Mouse (Mus musculus): ENCODE measurements around the gene Cep72. TPM values are rescaled to one million over a fixed set of nuclear protein-coding genes. Genes with fewer than 3 reads are reported as not detected.
"Not testable (repeated sequence)": the region's sequence is repeated elsewhere in the genome, so short reads cannot be mapped to it uniquely, and the experiment has no call there.

Gene Cep72
- polyA plus RNA-seq, 1 experiment = 11.1 TPM

GRCm38 (mm10) chr13:74096715-74097363 is 34.7 kb upstream of the Cep72 start:
- Histone ChIP-seq H3K27me3 (ENCODE audit: control insufficient read depth, insufficient read depth, low read length) (no peaks in the 10 kb centered on the region), H3K27ac (ENCODE audit: control insufficient read depth, insufficient read depth, low read length) (no peak overlapping the region), H3K4me3 (ENCODE audit: control insufficient read depth, insufficient read depth, low read length) (no peak overlapping the region), H3K36me3 (ENCODE audit: control insufficient read depth, insufficient read depth, low read length) (no peaks in the 10 kb centered on the region), H3K4me1 (replicated peaks; ENCODE audit: control insufficient read depth, insufficient read depth, low read length) (no peaks in the 10 kb centered on the region)
- WGBS = 19% methylated on average over 2 of the region's 2 CpGs
- no peak for TF ChIP-seq POLR2A (IDR thresholded peaks at IDR 0.05; ENCODE audit: control insufficient read depth, extremely low read depth, insufficient read depth, low read length, poor library complexity)
- no peak for TF ChIP-seq CTCF (IDR thresholded peaks at IDR 0.05; ENCODE audit: borderline replicate concordance, control insufficient read depth, extremely low read depth, insufficient read depth, low read length, poor library complexity)
- peak; percentile 39 for DNase-seq

- no peak for DNase-seq
- 75% methylated on average over 2 of the region's 2 CpGs for WGBS
- H3K27ac ChIP-seq (ENCODE audit: control insufficient read depth, insufficient read depth, low read length) = no peak overlapping the region
- no peaks in the 10 kb centered on the region for H3K27me3 ChIP-seq (ENCODE audit: control insufficient read depth, insufficient read depth, low read length)
- TF ChIP-seq CTCF (IDR thresholded peaks at IDR 0.05; ENCODE audit: borderline replicate concordance, control insufficient read depth, extremely low read depth, insufficient read depth, low read length, poor library complexity) (no peak), POLR2A (IDR thresholded peaks at IDR 0.05; ENCODE audit: control insufficient read depth, extremely low read depth, insufficient read depth, low read length, poor library complexity) (no peak)
- no peak overlapping the region for H3K4me3 ChIP-seq (ENCODE audit: control insufficient read depth, insufficient read depth, low read length)
- H3K36me3 ChIP-seq (ENCODE audit: control insufficient read depth, insufficient read depth, low read length) = no peaks in the 10 kb centered on the region
- H3K4me1 ChIP-seq (replicated peaks; ENCODE audit: control insufficient read depth, insufficient read depth, low read length) = no peaks in the 10 kb centered on the region
Measured at GRCm38 (mm10) chr13:74095936-74096335, 33.8 kb upstream of the Cep72 start.

DNA sequence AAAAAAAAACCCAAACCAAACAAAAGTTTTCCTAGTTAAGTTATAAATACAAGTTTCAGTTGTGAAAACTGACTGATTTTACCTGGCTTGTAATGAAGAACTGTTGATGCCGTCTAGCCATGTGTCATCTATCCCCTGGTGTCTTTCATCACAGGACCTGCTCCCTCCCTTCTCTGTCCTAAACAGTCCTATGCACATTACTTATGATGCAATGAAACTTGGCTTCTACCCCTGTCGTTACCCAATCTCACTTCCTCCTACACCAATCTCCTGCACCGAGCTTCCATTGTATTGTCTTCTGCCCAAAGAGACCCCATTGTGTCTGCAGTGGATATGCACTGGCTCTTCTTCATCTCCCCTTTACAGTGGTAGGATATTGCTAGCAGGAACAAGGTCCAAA is 28.2 kb upstream of the Cep72 start:
- Histone ChIP-seq H3K4me3 (ENCODE audit: control insufficient read depth, insufficient read depth, low read length) (no peak overlapping the region), H3K27ac (ENCODE audit: control insufficient read depth, insufficient read depth, low read length) (no peak overlapping the region), H3K27me3 (ENCODE audit: control insufficient read depth, insufficient read depth, low read length) (no peaks in the 10 kb centered on the region), H3K36me3 (ENCODE audit: control insufficient read depth, insufficient read depth, low read length) (no peaks in the 10 kb centered on the region), H3K4me1 (replicated peaks; ENCODE audit: control insufficient read depth, insufficient read depth, low read length) (no peaks in the 10 kb centered on the region)
- DNase-seq = no peak
- TF ChIP-seq CTCF (IDR thresholded peaks at IDR 0.05; ENCODE audit: borderline replicate concordance, control insufficient read depth, extremely low read depth, insufficient read depth, low read length, poor library complexity) (no peak), POLR2A (IDR thresholded peaks at IDR 0.05; ENCODE audit: control insufficient read depth, extremely low read depth, insufficient read depth, low read length, poor library complexity) (no peak)
- 39% methylated on average over 3 of the region's 3 CpGs for WGBS

DNA sequence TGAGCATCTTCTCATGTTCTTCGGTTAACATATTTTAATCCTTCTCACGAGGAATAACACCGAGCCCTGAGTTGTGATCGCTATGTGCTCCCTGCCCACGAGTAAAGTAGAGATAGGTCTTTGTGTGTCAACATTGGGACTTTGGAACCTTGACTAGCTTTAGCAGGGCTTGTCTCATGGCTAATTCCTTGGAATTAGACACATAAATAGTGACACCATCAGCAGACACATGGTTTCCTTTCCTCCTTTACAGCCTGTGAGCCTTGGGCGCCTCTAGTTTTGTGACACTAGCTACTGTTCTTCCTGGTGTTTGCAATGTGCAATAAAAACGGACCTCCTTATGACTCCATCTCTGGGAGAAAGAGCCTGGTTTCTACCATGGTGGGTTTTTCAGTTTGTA is 11.3 kb upstream of the Cep72 start:
- Histone ChIP-seq H3K36me3 (ENCODE audit: control insufficient read depth, insufficient read depth, low read length) (no peaks in the 10 kb centered on the region), H3K27ac (ENCODE audit: control insufficient read depth, insufficient read depth, low read length) (no peak overlapping the region), H3K4me3 (ENCODE audit: control insufficient read depth, insufficient read depth, low read length) (no peak overlapping the region), H3K27me3 (ENCODE audit: control insufficient read depth, insufficient read depth, low read length) (no peaks in the 10 kb centered on the region), H3K4me1 (replicated peaks; ENCODE audit: control insufficient read depth, insufficient read depth, low read length) (no peaks in the 10 kb centered on the region)
- DNase-seq = no peak
- WGBS = 91% methylated on average over 7 of the region's 7 CpGs
- TF ChIP-seq POLR2A (IDR thresholded peaks at IDR 0.05; ENCODE audit: control insufficient read depth, extremely low read depth, insufficient read depth, low read length, poor library complexity) = no peak
- no peak for TF ChIP-seq CTCF (IDR thresholded peaks at IDR 0.05; ENCODE audit: borderline replicate concordance, control insufficient read depth, extremely low read depth, insufficient read depth, low read length, poor library complexity)

DNA sequence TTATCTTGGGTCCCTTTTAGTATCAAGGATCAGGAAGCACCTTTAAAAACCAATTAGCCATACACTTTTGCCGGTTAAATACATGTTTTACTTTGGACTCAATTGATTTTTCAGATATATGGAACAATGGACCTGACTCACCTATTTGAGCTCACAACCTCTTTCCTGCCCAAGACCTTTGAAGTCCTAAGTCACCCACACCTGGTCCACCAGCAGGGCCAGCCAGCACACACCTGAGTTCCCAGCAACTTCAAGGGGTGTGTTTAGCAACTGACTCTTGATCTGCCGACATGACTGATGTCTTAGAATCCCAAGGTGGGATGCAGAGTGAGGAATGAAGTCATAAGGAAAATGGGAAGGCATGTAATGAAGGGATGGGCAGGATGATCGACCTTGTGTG is 9.6 kb upstream of the Cep72 start:
- 87% methylated on average over 3 of the region's 3 CpGs for WGBS
- no peak overlapping the region for H3K4me3 ChIP-seq (ENCODE audit: control insufficient read depth, insufficient read depth, low read length)
- H3K27ac ChIP-seq (ENCODE audit: control insufficient read depth, insufficient read depth, low read length) = no peak overlapping the region
- no peaks in the 10 kb centered on the region for H3K36me3 ChIP-seq (ENCODE audit: control insufficient read depth, insufficient read depth, low read length)
- TF ChIP-seq CTCF (IDR thresholded peaks at IDR 0.05; ENCODE audit: borderline replicate concordance, control insufficient read depth, extremely low read depth, insufficient read depth, low read length, poor library complexity) (no peak), POLR2A (IDR thresholded peaks at IDR 0.05; ENCODE audit: control insufficient read depth, extremely low read depth, insufficient read depth, low read length, poor library complexity) (no peak)
- no peak for DNase-seq
- H3K4me1 ChIP-seq (replicated peaks; ENCODE audit: control insufficient read depth, insufficient read depth, low read length) = no peaks in the 10 kb centered on the region
- H3K27me3 ChIP-seq (ENCODE audit: control insufficient read depth, insufficient read depth, low read length) = no peaks in the 10 kb centered on the region

- H3K4me1 ChIP-seq (replicated peaks; ENCODE audit: control insufficient read depth, insufficient read depth, low read length); H3K27ac ChIP-seq (ENCODE audit: control insufficient read depth, insufficient read depth, low read length); DNase-seq; H3K27me3 ChIP-seq (ENCODE audit: control insufficient read depth, insufficient read depth, low read length); H3K36me3 ChIP-seq (ENCODE audit: control insufficient read depth, insufficient read depth, low read length); H3K4me3 ChIP-seq (ENCODE audit: control insufficient read depth, insufficient read depth, low read length): not testable (repeated sequence)
- WGBS = 79% methylated on average over 1 of the region's 1 CpGs
Measured at GRCm38 (mm10) chr13:74071244-74071643, 9.1 kb upstream of the Cep72 start.

GRCm38 (mm10) chr13:74066576-74066975 is 4.5 kb upstream of the Cep72 start:
- no peaks in the 10 kb centered on the region for H3K4me1 ChIP-seq (replicated peaks; ENCODE audit: control insufficient read depth, insufficient read depth, low read length)
- no peak for DNase-seq
- H3K27me3 ChIP-seq (ENCODE audit: control insufficient read depth, insufficient read depth, low read length) = no peaks in the 10 kb centered on the region
- no peaks in the 10 kb centered on the region for H3K36me3 ChIP-seq (ENCODE audit: control insufficient read depth, insufficient read depth, low read length)
- 94% methylated on average over 1 of the region's 1 CpGs for WGBS
- H3K4me3 ChIP-seq (ENCODE audit: control insufficient read depth, insufficient read depth, low read length) = no peak overlapping the region
- TF ChIP-seq CTCF (IDR thresholded peaks at IDR 0.05; ENCODE audit: borderline replicate concordance, control insufficient read depth, extremely low read depth, insufficient read depth, low read length, poor library complexity) (no peak), POLR2A (IDR thresholded peaks at IDR 0.05; ENCODE audit: control insufficient read depth, extremely low read depth, insufficient read depth, low read length, poor library complexity) (no peak)
- no peak overlapping the region for H3K27ac ChIP-seq (ENCODE audit: control insufficient read depth, insufficient read depth, low read length)

Measured in thymus, adult 2 months (tissue).